Mouse (Mus musculus) CH12.LX (cell line): ENCODE data around the gene Adap1.

Source experiments
- CTCF ChIP-seq, 2 experiments: IDR thresholded peaks in 1 of 2; conservative IDR thresholded peaks in 1 of 2; 2 replicates each; pipeline ENCODE4 v1.5.1; 2011 to 2012; ENCODE audit warnings: low read depth in 2 of 2, low read length in 2 of 2, improper control_type of control experiment in 1 of 2, inconsistent platforms in 1 of 2, mild to moderate bottlenecking in 1 of 2, moderate library complexity in 1 of 2
- JUN ChIP-seq: IDR thresholded peaks from 2 replicates; pipeline ENCODE4 v1.6.1; 2011; ENCODE audit warnings: low read depth, mild to moderate bottlenecking, low read length, improper control_type of control experiment, moderate library complexity; ENCODE audit not compliant: insufficient read depth
- NELFE ChIP-seq: IDR thresholded peaks from 2 replicates; pipeline ENCODE4 v1.6.1; 2011; ENCODE audit warnings: low read depth, low read length, improper control_type of control experiment
- NRF1 ChIP-seq: IDR thresholded peaks from 2 replicates; pipeline ENCODE4 v1.6.1; 2014; ENCODE audit warnings: low read depth, mild to moderate bottlenecking, inconsistent platforms, low read length, improper control_type of control experiment, moderate library complexity
- POLR2A ChIP-seq: IDR thresholded peaks from 2 replicates; pipeline ENCODE4 v1.6.1; 2011; ENCODE audit warnings: low read depth, mild to moderate bottlenecking, improper control_type of control experiment, low read length
- POLR2AphosphoS2 ChIP-seq: IDR thresholded peaks from 2 replicates; pipeline ENCODE4 v1.6.1; 2011; ENCODE audit warnings: low read depth, low read length, improper control_type of control experiment
- SMC3 ChIP-seq: IDR thresholded peaks from 2 replicates; pipeline ENCODE4 v1.6.1; 2011; ENCODE audit warnings: low read depth, low read length, improper control_type of control experiment
- TCF12 ChIP-seq: IDR thresholded peaks from 2 replicates; pipeline ENCODE4 v1.6.1; 2014; ENCODE audit warnings: low read depth, mild to moderate bottlenecking, inconsistent platforms, low read length, improper control_type of control experiment
- USF1 ChIP-seq: IDR thresholded peaks from 2 replicates; pipeline ENCODE4 v1.6.1; 2014; ENCODE audit warnings: low read depth, mild to moderate bottlenecking, inconsistent platforms, low read length, improper control_type of control experiment
- USF2 ChIP-seq: conservative IDR thresholded peaks from 2 replicates; pipeline ENCODE4 v1.6.1; 2011; ENCODE audit warnings: low read depth, low read length, improper control_type of control experiment

DNA sequence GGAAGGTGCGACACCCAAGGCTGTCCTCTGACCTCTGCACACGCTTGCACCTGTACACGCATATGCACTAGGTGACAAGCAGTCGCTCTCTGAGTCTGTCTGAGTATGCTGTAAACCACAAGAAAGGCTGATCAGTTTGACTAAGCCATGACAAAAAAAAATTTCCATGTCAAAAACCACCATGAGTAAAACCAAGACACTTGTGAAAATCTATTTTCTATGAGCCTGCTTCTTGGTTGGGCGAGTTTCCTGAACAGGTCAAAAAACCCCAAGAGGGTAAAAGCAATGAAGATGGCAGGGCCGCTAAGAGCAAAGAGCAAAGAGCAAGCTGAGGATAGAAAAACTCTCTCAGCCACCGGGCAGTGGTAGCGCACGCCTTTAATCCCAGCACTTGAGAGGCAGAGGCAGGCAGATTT is 21.8 kb downstream of the Adap1 start:
- TF ChIP-seq JUN (peak; percentile 97), POLR2A (no peak), TCF12 (peak; percentile 99), NELFE (no peak), NRF1 (no peak), USF2 (no peak), POLR2AphosphoS2 (no peak), USF1 (no peak), SMC3 (peak; percentile 22), CTCF (conservative IDR thresholded peaks at IDR 0.05 in 1 of 2, IDR thresholded peaks at IDR 0.05 in 1 of 2; ENCODE audit: low read depth in 2 of 2, low read length in 2 of 2) (no peak)
